Mouse (Mus musculus) embryonic facial prominence, embryonic 12.5 days (tissue): ENCODE measurements around the gene Pym1. TPM values are rescaled to one million over a fixed set of nuclear protein-coding genes. Genes with fewer than 3 reads are reported as not detected.
"Not testable (repeated sequence)": the region's sequence is repeated elsewhere in the genome, so short reads cannot be mapped to it uniquely, and the experiment has no call there.

Source experiments
- ATAC-seq: fragments of 200-750 bp; cut with Nextera tagmentation; 2 replicates; pipeline ENCODE4 v1.8.0; 2017; ENCODE audit not compliant: insufficient number of reproducible peaks, insufficient read depth, low FRiP score, low TSS enrichment
- H3K27ac ChIP-seq: fragments of 300-500 bp; sonication (generic); 2 replicates; pipeline ENCODE4 v1.5.1; 2016; ENCODE audit warnings: mild to moderate bottlenecking
- H3K27me3 ChIP-seq: fragments of 300-500 bp; sonication (generic); 2 replicates; pipeline ENCODE4 v1.6.1; 2016; ENCODE audit warnings: mild to moderate bottlenecking, moderate library complexity
- H3K36me3 ChIP-seq: fragments of 300-500 bp; sonication (generic); 2 replicates; pipeline ENCODE4 v1.6.1; 2016; ENCODE audit warnings: mild to moderate bottlenecking
- H3K4me1 ChIP-seq: fragments of 300-500 bp; sonication (generic); 2 replicates; pipeline ENCODE4 v1.6.1; 2016
- H3K4me2 ChIP-seq: fragments of 300-500 bp; sonication (generic); replicated peaks from 2 replicates; pipeline ENCODE4 v1.6.1; 2016; ENCODE audit warnings: mild to moderate bottlenecking, moderate library complexity
- H3K4me3 ChIP-seq: fragments of 300-500 bp; sonication (generic); 2 replicates; pipeline ENCODE4 v1.5.1; 2016; ENCODE audit warnings: mild to moderate bottlenecking
- H3K9ac ChIP-seq: fragments of 300-500 bp; sonication (generic); 2 replicates; pipeline ENCODE4 v1.6.1; 2016; ENCODE audit warnings: mild to moderate bottlenecking, moderate library complexity
- H3K9me3 ChIP-seq: fragments of 300-500 bp; sonication (generic); 2 replicates; pipeline ENCODE4 v1.6.1; 2016; ENCODE audit warnings: mild to moderate bottlenecking, moderate library complexity
- WGBS: fragments of 180-500 bp; shearing (Covaris S2); methylation state at CpG from one replicate; pipeline ENCODE4 v1.1.7; 2016; 5-methylcytosine and 5-hydroxymethylcytosine counted together
- polyA plus RNA-seq: library from polyadenylated mRNA; unstranded; fragments of >200 nt; fragmentation: Nextera tagmentation; extraction: Ambion mirVana; gene quantifications from 2 replicates; pipeline ENCODE4 v1.2.1, GENCODE M21; 2016

Gene Pym1
- polyA plus RNA-seq, 1 experiment from 2014 or later, result 53.1 TPM

- not testable (repeated sequence) for H3K27me3 ChIP-seq, H3K4me3 ChIP-seq, H3K27ac ChIP-seq, H3K4me1 ChIP-seq, H3K4me2 ChIP-seq, H3K9ac ChIP-seq, H3K9me3 ChIP-seq, ATAC-seq, H3K36me3 ChIP-seq
- WGBS, result 75% methylated on average over 3 of the region's 4 CpGs
Observed at GRCm38 (mm10) chr10:128725466-128725865, 22.2 kb upstream of the Pym1 start.

GRCm38 (mm10) chr10:128728059-128728458 lies 19.6 kb upstream of the Pym1 start:
- Histone ChIP-seq H3K4me2 (no peak overlapping the region), H3K27ac (no peak overlapping the region), H3K36me3 (no peaks in the 10 kb centered on the region), H3K4me1 (no peaks in the 10 kb centered on the region), H3K27me3 (no peaks in the 10 kb centered on the region), H3K9me3 (no peaks in the 10 kb centered on the region), H3K4me3 (no peak overlapping the region), H3K9ac (no peak overlapping the region)
- no peak for ATAC-seq
- WGBS, result 84% methylated on average over 5 of the region's 5 CpGs

- H3K9ac ChIP-seq, result no peak overlapping the region
- peak; percentile 64; the same call in 1 of the 2 replicates for ATAC-seq
- no peaks in the 10 kb centered on the region for H3K9me3 ChIP-seq
- no peak overlapping the region for H3K27ac ChIP-seq
- H3K4me1 ChIP-seq, result no peaks in the 10 kb centered on the region
- 18% methylated on average over 10 of the region's 10 CpGs for WGBS
- 0 out of 2 replicates have a peak overlapping the region, but pooled peaks have one; percentile 19 for H3K4me2 ChIP-seq
- H3K36me3 ChIP-seq, result no peaks in the 10 kb centered on the region
- H3K27me3 ChIP-seq, result no peaks in the 10 kb centered on the region
- no peak overlapping the region for H3K4me3 ChIP-seq
Observed at GRCm38 (mm10) chr10:128731002-128731433, 16.7 kb upstream of the Pym1 start.

GRCm38 (mm10) chr10:128731992-128732391 lies 15.7 kb upstream of the Pym1 start:
- Histone ChIP-seq H3K9ac (no peak overlapping the region), H3K4me2 (no peak overlapping the region), H3K36me3 (no peaks in the 10 kb centered on the region), H3K27ac (no peak overlapping the region), H3K4me1 (peaks cover under 1% of the 10 kb centered on the region; the same call in 1 of the 2 replicates), H3K9me3 (no peaks in the 10 kb centered on the region), H3K4me3 (no peak overlapping the region), H3K27me3 (no peaks in the 10 kb centered on the region)
- no peak for ATAC-seq

GRCm38 (mm10) chr10:128737435-128737834 lies 10.3 kb upstream of the Pym1 start:
- peak overlapping the region; percentile 30; the same call in 1 of the 2 replicates for H3K9ac ChIP-seq
- H3K27me3 ChIP-seq, result peaks cover under 1% of the 10 kb centered on the region; the same call in 1 of the 2 replicates
- H3K4me1 ChIP-seq, result peaks cover 8% of the 10 kb centered on the region; the same call in 1 of the 2 replicates
- no peaks in the 10 kb centered on the region for H3K36me3 ChIP-seq
- peak overlapping the region; percentile 48 for H3K4me2 ChIP-seq
- no peaks in the 10 kb centered on the region for H3K9me3 ChIP-seq
- ATAC-seq, result 0 out of 2 replicates have a peak, but pooled peaks have one; percentile 19
- H3K27ac ChIP-seq, result no peak overlapping the region
- peak overlapping the region; percentile 19; the same call in 1 of the 2 replicates for H3K4me3 ChIP-seq
- WGBS, result 3% methylated on average over 15 of the region's 15 CpGs

GRCm38 (mm10) chr10:128740296-128740695 lies 7.4 kb upstream of the Pym1 start:
- Histone ChIP-seq H3K9ac (no peak overlapping the region), H3K36me3 (no peaks in the 10 kb centered on the region), H3K4me3 (no peak overlapping the region), H3K4me2 (no peak overlapping the region), H3K9me3 (no peaks in the 10 kb centered on the region), H3K4me1 (peaks cover 25% of the 10 kb centered on the region), H3K27me3 (peaks cover 4% of the 10 kb centered on the region), H3K27ac (no peak overlapping the region)
- ATAC-seq, result no peak
- 81% methylated on average over 2 of the region's 2 CpGs for WGBS

GRCm38 (mm10) chr10:128742616-128743015 lies 5.1 kb upstream of the Pym1 start:
- Histone ChIP-seq H3K4me1 (peaks cover 20% of the 10 kb centered on the region), H3K27ac (no peak overlapping the region), H3K9ac (no peak overlapping the region), H3K9me3 (no peaks in the 10 kb centered on the region), H3K4me3 (peak overlapping the region; percentile 62; the same call in 1 of the 2 replicates), H3K36me3 (no peaks in the 10 kb centered on the region), H3K4me2 (peak overlapping the region; percentile 89; the same call in 1 of the 2 replicates), H3K27me3 (peaks cover 4% of the 10 kb centered on the region)
- WGBS, result 37% methylated on average over 4 of the region's 4 CpGs
- no peak for ATAC-seq

GRCm38 (mm10) chr10:128743235-128743634 lies 4.5 kb upstream of the Pym1 start:
- H3K4me3 ChIP-seq, result peak overlapping the region; percentile 62
- 12% methylated on average over 7 of the region's 7 CpGs for WGBS
- H3K4me2 ChIP-seq, result peak overlapping the region; percentile 89
- no peaks in the 10 kb centered on the region for H3K9me3 ChIP-seq
- H3K27ac ChIP-seq, result no peak overlapping the region
- peak overlapping the region; percentile 68 for H3K9ac ChIP-seq
- H3K36me3 ChIP-seq, result no peaks in the 10 kb centered on the region
- no peak for ATAC-seq
- peaks cover 19% of the 10 kb centered on the region for H3K4me1 ChIP-seq
- H3K27me3 ChIP-seq, result peaks cover 4% of the 10 kb centered on the region

GRCm38 (mm10) chr10:128743791-128744191 lies 3.9 kb upstream of the Pym1 start:
- H3K27ac ChIP-seq, result peak overlapping the region; percentile 19; the same call in 1 of the 2 replicates
- H3K9me3 ChIP-seq, result no peaks in the 10 kb centered on the region
- peak overlapping the region; percentile 68 for H3K9ac ChIP-seq
- peaks cover 19% of the 10 kb centered on the region for H3K4me1 ChIP-seq
- no peaks in the 10 kb centered on the region for H3K36me3 ChIP-seq
- peaks cover 4% of the 10 kb centered on the region for H3K27me3 ChIP-seq
- peak; percentile 43; the same call in 1 of the 2 replicates for ATAC-seq
- WGBS, result under 1% methylated on average over 37 of the region's 37 CpGs
- H3K4me3 ChIP-seq, result peak overlapping the region; percentile 62
- peak overlapping the region; percentile 89 for H3K4me2 ChIP-seq

- 15% methylated on average over 8 of the region's 8 CpGs for WGBS
- H3K27ac ChIP-seq, result 0 out of 2 replicates have a peak overlapping the region, but pooled peaks have one; percentile 11
- no peak for ATAC-seq
- H3K9ac ChIP-seq, result peak overlapping the region; percentile 68
- H3K4me1 ChIP-seq, result peaks cover 21% of the 10 kb centered on the region
- H3K4me3 ChIP-seq, result peak overlapping the region; percentile 62
- no peaks in the 10 kb centered on the region for H3K36me3 ChIP-seq
- H3K4me2 ChIP-seq, result peak overlapping the region; percentile 89
- peaks cover 4% of the 10 kb centered on the region for H3K27me3 ChIP-seq
- H3K9me3 ChIP-seq, result no peaks in the 10 kb centered on the region
Observed at GRCm38 (mm10) chr10:128744211-128744610, 3.5 kb upstream of the Pym1 start.

- Histone ChIP-seq H3K4me2 (peak within 1 kb of the TSS; percentile 89), H3K9me3 (no peaks in the 10 kb centered on the region), H3K36me3 (no peaks in the 10 kb centered on the region), H3K9ac (peak within 1 kb of the TSS; percentile 68), H3K27me3 (peaks cover 4% of the 10 kb centered on the region), H3K4me1 (peaks cover 28% of the 10 kb centered on the region), H3K4me3 (peak within 1 kb of the TSS; percentile 62), H3K27ac (peak within 1 kb of the TSS; percentile 19; the same call in 1 of the 2 replicates)
- ATAC-seq, result no peak
- WGBS, result 20% methylated on average over 18 of the region's 18 CpGs
Observed at GRCm38 (mm10) chr10:128744680-128745601, 2.7 kb upstream of the Pym1 start, which contains the start of gene Dgka. TSS of gene Dgka (minus strand) at chr10:128744855.
